Mouse (Mus musculus) bone marrow, adult 2 months (tissue): ENCODE measurements at regions not wholly inside any gene's neighbourhood (a gene's known extent, or its start where the extent isn't known, plus 50 kb on each side); places are given as distances from the start of the nearest gene placed in this dataset.

Source experiments
- CTCF ChIP-seq: fragments of 200-500 bp; IDR thresholded peaks from 2 replicates; pipeline ENCODE4 v1.5.1; 2011; ENCODE audit warnings: low read length, control low read depth; ENCODE audit not compliant: control insufficient read depth, insufficient read depth
- POLR2A ChIP-seq: fragments of 200-500 bp; IDR thresholded peaks from 2 replicates; pipeline ENCODE4 v1.6.1; 2011; ENCODE audit warnings: low read depth, mild to moderate bottlenecking, control low read depth, low read length, borderline replicate concordance; ENCODE audit not compliant: control insufficient read depth

DNA sequence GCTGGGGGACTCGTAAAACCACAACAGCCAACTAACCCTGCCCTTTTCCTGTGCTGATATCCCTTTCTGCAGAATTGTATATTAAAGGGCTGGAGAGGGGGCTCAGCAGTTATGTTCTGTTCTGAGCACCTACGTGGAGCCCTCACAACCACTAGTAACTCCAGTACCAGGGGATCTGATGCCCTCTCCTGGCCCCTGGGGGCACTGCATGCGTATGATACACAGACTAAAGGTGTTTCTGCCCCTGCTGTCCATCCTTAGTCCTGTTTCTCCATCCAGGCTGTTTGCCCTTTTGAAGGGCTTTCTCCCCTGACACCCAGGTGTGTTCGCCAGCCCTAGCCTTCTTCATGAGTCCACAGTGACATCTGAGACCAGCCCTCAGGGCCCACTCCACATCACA is 109.9 kb upstream of the Slc22a12 start:
- TF ChIP-seq CTCF (peak; percentile 48), POLR2A (no peak)
